Mouse (Mus musculus): ENCODE data around the gene Antxr1. TPM values are rescaled to one million over a fixed set of nuclear protein-coding genes. Genes with fewer than 3 reads are reported as not detected.

Antxr1 gene
- total RNA-seq, 2 experiments from 2014 or later: 88.0 to 109 TPM

DNA sequence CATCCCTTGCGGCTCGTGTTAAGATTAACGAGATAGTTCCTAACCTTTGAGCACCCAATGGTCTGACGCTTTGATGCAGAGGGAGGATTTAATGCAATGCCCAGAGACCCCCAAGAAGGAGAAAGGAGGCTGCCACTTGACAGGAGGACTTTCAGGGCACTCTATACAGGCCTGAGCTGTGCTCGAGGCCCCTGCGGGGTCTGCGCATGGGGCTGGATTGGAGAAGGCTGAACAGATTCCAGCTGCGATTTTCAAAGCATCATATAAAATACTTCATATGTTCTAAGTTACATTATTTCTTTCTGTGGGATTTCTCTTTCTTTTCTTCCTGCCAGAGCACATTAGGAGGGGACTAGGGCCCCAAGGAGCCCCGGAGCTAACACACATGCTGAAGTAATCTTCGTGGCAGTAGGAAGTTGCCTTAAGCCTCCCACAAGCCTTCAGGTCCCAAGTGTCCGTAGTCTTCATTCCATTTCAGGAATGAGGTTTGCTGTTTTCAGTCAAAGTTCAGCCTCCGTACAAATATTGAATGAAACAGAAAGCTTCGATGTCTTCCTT, 133.5 kb downstream of the Antxr1 start:
- DNase-seq (ENCODE audit: low spot score in 2 of 2): no peak

DNA sequence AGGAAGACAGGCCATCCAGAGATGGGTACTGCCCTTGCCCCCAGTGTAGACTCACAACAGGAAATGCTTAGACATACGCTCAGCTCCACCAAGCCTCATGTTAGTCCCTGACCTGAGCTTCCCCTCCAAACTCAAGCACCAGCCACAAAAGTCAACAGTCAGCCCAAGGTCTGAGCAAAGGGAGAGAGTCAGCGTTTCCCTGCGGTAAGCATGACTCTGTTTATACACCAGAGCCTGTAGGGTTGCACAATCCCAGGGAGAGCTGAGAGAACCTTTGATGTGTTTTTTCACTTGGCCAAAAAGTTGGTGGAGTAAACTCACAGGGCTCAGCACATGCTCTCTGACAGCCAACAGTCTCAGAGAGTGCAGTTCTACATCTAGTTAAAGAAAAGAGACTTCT, 145.9 kb downstream of the Antxr1 start:
- DNase-seq (ENCODE audit: low spot score in 2 of 2): no peak

DNA sequence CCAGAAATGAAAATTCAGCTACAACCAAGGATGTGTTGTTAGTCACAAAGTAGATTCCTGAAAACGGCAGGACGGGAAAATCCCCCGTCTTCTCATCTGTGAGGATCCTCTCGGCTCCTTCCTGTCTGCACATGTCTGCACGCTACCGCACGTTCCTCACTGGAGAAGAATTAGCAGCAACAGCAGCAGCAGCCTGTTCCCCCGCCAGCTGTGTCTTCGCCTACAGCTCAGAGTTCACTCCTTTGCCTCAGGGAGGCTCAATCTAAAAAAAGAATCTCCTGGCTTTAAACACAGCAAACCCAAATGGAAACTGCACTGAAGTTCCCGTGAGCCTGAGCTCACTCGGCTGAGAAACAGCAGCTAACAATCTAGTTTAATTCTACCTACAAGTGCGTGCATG, 148.6 kb downstream of the Antxr1 start:
- DNase-seq (ENCODE audit: low spot score in 2 of 2): peak in 1 of 2 experiments; percentile 70

DNA sequence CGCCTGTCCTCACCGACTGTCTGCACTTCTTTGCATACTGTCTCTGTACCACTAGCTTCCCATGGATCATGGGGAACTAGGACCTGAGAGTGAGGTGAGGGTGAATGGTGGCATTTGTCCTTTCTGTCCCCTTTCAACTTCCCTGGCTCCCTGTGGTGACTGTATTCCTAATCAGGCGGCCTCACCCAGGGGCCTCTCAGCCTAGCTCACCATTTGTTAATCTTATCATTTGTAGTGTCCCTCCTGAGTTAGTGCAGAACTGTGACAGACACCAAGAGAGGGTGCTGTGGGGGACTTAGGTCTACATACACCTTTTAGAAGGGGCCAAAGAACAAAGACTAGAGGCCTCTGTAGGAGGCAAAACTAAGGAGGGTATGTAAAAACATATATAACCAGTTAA, 151.2 kb downstream of the Antxr1 start:
- DNase-seq (ENCODE audit: low spot score in 2 of 2): no peak

DNA sequence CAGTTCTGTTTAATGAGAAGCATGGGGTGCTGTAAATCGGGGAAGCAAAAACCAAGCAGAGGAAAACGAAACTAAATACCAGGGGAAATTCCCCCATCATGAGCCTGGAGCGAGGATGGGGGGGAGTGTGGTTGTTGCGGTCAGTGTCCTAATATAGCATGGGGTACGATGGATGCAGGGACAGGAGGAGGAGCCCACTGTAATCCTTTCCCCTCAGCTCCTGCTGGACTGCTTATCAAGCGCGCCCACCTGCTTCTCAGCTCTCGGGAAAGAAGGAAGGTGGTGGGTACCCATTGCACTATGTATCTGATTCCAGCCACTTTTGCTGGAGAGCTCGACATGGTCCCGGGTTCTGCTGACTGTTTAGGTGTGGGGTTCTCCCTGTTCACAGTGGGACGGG, 151.6 kb downstream of the Antxr1 start:
- DNase-seq (ENCODE audit: low spot score in 2 of 2): no peak

DNA sequence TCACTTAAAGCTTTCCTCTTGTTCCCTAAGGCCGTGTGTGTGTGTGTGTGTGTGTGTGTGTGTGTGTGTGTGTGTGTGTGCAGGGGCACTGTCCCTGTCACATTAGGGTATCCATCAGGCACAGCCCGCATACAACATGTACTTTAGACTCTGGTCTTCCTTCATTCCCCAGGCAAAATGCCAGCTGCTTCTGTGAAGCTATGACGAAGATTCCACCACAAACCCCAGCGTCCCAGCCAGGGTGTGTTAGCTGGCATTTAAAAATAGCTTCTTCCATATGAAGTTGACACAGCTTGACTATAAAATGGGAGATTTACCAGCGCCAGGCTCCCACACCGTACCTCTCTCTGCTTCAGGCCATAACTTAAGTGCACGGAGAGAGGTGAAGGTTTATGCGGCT, 152.5 kb downstream of the Antxr1 start:
- DNase-seq (ENCODE audit: low spot score in 2 of 2): peak in 1 of 2 experiments; percentile 60

DNA sequence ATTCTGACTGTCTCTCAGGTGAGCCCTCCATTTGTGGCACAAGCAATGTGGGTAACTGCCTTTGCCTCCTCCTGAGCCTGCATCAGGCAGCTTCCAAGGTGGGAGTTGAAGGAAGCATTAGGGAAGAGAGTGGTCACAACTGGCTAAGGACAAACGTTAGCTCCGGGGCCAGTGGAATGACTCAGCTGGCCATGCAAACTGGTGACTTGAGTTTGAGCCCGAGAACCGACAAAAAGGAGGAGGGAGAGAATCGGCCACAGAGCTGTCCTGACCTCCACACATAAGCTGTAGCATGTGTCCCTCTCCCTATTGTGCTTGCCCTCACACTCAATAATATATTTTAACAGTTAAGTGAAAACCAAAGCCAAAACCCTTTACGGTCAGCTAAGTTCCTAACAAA, 152.9 kb downstream of the Antxr1 start:
- no peak for DNase-seq (ENCODE audit: low spot score in 2 of 2)

DNA sequence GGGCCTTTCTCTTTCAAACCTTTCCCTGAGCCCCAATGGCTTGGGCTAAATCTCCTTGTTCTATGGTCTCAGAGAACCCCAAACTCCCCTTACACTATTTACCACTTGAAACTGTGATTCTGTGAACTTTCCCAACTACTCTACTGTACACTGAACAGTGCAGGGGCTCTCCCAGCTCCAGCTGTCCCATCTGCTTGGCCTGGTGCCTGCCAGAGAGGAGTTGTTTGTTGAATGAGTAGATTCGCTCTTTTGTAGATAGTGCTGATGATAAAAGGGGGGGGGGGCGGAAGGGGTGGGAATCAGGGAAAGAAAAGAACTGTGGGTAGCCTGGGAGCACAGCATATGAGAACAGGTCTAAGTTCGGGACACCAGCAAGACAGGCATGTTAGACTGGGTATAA, 164.2 kb downstream of the Antxr1 start:
- peak in 1 of 2 experiments; percentile 64 for DNase-seq (ENCODE audit: low spot score in 2 of 2)

DNA sequence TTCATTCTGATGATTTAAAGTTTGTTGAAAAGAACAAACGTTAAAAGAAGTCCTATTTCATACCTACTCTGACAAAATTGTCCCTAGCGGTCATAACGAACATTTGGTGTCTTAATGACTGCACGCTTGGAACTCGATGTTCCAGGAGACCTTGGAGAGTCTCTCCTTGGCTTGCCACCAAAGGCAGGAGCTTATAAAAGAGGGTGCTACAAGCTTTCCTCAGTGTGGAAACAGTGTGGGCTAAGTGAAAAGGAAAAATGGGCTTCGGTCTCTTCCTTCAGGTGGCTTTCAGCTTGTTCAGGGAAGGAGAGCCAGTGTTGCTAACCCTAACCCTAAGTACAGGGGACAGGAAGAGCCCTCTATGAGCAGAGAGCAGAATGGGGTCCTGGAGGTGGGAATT, 164.7 kb downstream of the Antxr1 start:
- no peak for DNase-seq (ENCODE audit: low spot score in 2 of 2)

DNA sequence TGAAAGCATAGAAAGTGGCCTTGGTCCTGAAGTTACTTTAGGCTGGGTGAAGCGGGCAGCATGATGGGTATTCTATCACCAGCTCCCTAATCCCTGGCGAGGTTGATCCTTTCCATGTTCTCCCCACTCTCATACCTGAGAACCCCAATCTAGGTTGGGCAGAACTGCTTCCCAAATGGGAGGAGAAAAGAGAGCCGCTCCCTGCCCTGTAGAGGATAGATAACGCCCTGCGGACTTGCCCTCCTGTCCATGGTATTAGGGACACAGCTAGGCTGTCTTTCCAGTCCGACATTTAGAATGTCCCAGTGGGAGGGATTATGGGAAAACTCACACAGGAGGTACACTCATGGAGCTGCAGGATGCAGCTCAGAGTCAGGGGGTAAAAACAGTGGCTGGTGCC, 165.3 kb downstream of the Antxr1 start:
- no peak for DNase-seq (ENCODE audit: low spot score in 2 of 2)

DNA sequence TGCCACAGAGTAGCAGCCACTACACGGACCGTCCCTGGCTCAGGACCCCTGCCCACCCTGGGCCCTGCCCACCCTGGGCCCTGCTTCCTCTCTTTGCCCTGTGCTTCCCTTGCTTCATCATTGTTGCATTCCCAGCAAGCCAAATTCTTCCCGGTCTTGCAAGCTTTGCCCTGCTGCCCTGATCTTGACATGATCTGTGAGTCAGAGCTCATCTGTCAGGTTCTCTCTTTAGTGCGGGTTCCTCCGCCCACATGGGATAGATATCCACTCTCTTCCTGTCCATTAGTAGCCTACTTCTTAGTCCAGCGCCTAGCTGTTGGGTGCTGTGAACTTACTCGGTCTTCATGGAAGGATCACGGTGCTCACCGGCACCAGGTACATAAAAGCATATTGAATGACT, 167.6 kb downstream of the Antxr1 start:
- DNase-seq (ENCODE audit: low spot score in 2 of 2): no peak

DNA sequence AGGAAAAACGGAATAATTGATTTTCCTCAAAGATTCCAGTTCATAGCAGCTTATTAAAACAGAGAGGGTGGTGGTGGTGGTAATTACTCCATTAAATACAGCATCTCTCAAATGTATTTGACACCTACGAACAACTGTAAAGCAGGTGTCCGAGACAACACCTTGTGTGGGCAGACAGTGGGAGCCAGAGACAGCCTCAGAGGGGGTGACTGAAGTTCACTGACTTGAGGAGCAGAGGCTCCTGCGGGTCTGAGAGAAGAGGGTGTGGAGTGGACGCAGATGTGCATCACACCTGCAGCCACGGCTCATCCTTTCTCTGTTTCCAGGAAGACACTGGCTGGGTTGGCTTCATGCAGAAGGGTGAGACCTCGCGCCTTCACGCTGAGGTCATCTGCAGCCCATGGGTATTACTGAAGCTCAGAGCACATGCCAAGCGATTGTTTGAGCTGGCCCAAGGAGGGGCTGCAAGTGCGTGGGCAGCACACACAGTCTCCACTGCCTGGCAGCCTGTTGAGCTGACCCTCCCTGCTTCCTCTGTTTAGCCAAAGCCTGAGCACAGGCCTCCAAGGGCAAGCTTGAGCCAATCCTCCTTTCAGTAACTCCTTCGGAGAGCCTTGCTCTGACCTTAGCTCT, 168.8 kb downstream of the Antxr1 start:
- DNase-seq (ENCODE audit: low spot score in 2 of 2): no peak

DNA sequence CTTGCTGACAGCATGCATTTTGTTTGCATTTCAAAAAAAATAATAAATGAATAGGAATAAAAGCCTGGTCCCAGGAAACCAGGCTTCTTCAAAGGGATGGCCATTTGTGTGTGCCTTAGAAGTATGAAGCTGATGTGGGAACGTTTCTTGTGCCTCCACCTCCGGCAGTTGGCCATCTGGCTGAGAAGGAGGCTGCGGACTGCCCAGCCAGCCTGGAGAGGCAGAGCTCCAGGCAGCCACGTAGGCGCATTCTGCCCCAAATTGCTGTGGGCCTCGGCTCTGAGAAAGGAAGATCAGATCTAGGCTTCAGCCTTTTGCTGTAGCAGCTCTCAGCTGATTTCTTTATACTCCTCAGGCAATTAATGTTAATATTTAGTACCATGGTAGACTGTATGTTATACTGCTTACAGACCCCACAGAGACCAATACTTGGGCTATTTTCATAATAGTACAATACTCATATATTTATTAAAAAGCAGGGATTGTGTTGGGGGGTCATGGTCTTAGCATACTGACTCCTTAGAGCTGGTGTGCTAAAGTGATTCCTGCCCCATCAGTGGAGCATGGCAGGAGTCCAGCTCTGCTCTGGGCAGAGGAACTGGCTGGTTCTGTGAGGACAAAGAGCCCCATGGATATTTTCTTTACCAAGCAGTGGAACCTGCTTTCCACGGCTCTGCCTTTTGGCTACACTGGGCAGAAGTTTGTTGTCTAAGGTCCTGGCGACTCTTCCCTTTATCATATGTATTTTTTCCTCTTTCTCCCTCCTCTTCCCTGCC, 169.9 kb downstream of the Antxr1 start:
- no peak for DNase-seq (ENCODE audit: low spot score in 2 of 2)

DNA sequence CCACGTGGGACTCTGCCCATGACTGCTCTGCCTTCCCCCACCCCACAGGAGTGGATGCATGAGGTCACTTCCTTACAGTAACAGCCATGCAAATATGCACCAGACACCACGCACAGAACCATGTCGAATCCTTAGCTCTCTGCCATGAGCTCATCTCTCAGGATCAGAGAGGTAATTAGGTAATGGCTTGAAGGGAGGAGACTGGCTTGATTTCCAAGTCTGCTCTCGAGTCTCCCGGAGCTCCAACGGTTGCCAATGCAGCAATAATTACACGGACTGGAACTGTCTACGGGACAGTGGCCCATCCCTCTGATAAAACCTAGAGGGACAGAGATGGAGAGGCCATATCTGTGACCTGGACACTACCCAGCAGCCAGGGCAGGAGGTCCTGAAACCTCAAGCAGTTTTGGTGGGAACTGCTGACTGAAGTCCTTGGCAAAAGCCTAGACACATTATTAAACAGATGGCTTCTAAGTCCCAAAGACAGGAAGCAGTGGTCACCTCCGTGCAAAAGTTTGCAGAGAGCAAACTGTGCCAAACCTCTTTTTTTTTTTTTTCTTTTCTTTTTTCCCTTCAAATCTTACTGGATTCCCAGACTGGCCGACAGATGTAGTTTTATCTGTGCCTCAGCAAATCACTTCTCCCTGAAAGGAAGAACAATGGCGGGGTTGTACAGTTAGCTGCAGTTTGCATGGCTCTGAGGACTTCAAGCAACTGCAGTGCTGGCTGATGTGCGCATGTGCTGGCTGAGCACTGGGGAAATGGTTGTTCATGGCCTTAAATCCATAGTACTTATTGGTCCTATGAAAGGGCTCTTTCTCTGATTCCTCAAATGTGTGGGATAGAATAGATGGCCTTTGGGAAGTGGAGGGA, 174.0 kb downstream of the Antxr1 start:
- DNase-seq (ENCODE audit: low spot score in 2 of 2): peak in 1 of 2 experiments; percentile 29

DNA sequence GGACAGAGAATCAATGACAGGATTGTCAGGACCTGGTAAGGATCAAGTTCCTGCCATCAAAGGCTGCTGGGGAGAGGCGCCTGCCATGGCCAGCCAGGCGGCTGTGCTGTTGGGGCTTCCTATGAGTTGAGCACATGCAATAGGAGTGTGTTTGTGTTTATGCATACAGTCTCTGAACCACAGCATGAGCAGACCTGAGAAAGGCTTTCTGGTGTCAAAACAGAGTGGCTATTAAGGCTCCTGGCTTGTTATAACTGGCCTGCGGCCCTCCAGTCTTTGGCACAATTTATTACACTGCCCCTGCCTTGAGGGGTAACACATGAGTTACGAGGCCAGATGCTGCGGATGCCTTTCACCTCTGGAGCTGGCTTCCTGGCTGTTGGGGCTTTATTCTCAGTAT, 175.4 kb downstream of the Antxr1 start:
- no peak for DNase-seq (ENCODE audit: low spot score in 2 of 2)

DNA sequence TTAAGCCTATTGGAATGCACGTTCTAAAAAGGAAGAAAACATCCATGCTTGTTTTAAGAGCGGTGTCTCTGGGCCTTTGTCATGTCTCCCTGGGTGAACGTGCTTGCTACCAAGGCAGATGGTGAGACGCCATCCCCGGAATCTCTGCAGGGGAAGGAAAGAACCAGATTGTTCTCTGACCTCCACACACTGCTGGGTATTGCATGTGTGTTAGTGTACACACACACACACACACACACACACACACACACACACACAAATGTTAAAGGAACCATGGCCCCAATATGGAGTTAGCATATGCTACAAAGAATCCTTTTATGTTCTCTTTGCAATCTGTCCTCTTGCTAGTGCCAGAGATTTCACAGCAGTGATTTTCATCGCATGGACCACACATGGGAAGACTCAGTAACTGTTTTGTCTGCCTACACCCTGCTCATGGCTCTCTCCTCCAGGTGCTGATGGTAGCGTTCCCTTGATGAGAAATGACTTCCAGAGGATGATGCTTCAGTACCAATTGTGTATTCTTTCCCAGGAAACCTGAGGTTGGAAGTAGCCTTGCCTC, 177.5 kb downstream of the Antxr1 start:
- no peak for DNase-seq (ENCODE audit: low spot score in 2 of 2)

DNA sequence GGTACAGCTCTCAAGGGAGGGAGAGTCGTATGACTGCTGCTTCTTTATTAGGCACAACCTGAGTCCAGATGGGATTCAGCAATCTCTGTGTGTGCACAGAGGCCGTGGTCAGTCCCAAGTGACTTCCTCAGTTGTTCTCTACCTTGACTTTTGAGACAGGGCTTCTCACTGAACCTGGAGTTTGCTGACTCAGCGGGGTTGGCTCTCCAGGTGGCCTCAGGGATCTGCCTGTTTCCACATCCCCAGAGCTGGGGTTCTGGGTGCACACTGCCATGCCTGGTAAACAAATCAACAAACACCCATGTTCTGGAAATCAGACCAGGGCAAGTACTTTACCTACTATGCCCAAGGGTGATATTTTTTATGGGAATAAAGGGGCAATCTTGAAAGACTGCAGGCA, 181.8 kb downstream of the Antxr1 start:
- DNase-seq (ENCODE audit: low spot score in 2 of 2): no peak

DNA sequence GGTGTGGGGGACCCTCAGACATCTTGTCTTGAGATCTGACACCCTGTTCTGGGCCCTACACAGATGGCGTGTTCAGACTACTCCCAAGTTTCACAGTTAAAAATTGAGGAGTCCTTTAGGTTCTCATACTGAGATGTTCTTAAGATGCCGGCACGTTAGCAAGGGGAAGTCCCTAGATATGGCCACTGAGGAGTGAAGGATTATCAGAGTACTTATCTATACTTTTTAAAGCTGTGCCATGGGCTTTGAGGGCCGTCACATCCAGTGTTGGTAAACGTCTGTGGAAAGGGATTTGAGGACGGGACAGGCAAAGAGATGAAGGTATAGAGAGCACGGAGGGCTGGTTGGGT, 182.4 kb downstream of the Antxr1 start:
- DNase-seq (ENCODE audit: low spot score in 2 of 2): no peak

DNA sequence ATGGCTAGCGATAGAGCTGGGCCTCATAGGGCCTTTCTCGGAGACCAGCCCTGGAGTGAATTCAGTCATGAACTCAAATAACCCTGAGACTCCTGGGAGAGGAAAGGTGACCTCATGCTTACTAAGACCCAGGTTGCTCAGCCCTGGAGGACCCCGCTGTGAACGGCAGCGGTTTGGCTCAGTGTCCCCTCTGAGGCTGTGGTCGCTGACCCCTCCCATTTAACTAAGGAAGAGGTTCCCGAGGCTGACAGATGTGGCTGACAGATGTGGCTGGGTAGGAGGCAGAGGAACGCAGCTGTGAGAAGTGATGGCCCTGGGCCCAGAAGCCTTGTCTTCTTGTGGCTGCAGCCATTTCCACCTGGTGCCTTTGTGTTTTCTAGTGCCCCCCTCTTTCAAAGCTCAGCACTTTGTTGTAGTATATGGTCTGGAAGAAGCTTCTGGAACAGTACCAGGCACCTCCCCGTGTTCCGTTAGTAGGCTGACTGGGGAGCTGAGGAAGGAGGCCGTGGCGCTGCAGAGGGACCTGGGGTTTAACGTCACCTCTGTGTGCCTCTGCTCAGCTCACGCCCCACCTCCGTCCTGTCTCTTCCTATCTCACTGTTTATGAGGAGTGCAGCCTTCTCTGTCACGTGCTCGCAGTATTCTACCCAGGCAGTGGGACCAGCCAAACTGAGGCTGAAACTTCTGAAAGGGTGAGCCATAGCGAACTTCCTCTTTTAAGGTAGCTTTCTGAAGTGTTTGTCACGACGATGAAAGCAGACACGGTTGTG, 183.0 kb downstream of the Antxr1 start:
- DNase-seq (ENCODE audit: low spot score in 2 of 2): peak in 1 of 2 experiments; percentile 56

DNA sequence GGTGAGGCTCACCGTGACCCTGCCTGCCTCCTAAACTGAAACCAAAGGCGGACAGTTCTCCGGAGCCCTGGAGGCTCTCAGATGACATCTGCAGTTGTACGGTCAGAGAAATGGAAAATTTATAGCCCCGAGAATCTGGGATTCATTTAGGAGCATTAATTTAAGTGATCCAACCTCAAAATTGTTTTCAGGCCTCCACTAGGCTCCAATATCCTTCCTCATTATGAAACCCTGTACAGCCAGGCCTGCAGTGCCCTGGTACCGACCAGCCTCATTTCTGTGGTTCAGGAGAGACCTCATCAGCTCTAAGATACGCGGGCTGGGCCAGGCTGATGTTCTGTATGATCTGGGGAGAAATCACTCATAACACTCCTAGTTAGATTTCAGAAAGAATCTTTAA, 184.2 kb downstream of the Antxr1 start:
- DNase-seq (ENCODE audit: low spot score in 2 of 2): no peak

DNA sequence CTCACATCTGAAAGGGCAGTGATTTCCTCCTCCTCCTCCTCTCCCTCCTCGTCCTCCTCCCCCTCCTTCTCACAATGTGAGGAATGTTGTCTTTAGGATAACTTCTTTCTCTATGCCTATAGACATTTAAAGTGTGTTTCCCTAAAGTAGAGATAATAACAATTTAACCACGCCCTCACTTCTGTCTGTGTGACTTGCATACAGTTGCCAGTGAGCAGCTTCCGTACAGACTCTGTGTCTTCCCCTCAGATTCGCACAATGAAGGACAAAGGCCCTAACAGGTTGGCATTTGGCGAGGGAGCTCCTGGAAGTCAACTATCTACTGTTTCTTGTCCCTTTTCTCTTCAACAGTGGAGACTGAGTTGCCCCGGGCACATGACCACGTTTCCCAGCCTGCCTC, 185.2 kb downstream of the Antxr1 start:
- no peak for DNase-seq (ENCODE audit: low spot score in 2 of 2)
